Mouse (Mus musculus): Measurements from ENCODE around the gene Crim1.

The Crim1 gene

DNA sequence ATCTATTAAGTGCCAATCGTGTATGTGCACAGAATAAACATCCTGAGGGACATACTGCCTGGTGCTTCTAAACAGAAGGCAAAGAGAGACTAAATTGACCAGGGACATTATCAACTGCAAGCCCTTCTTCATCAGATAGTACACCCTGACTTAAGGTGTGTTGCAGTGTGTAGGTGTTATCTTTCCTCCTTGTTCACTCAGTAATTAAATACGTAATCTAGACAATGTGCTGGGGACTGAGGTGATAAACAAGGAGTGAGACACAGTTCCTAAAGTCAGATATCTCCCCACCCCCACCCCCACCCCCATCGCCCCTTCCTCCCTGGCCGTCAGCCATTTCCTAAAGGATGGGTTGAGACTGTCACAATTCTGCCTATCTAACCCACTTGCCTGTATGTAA, 127.1 kb downstream of the Crim1 start:
- DNase-seq (ENCODE audit: low spot score in 2 of 2) = no peak

DNA sequence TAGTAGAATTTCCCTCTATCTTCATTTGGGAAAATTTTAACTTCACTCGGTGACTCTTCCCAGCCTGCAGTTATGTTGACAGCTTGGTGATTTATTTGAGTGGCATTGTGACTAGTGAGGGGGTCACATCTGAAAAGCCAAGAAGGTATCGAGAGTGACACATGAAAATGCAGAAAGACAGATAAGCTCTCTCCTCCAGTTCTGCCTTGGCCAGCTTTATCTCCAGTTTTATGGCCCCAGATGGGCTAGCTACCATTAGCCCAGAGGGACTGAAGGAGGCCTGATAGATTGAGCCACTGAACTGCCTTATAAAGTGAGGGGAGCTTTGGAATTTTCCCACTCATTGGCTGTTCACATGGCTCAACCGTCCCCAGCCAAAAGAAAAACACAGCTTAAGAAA, 128.2 kb downstream of the Crim1 start:
- DNase-seq (ENCODE audit: low spot score in 2 of 2) = no peak

- DNase-seq (ENCODE audit: low spot score in 2 of 2) = no peak
These were observed 131.4 kb downstream of the Crim1 start for GRCm38 (mm10) chr17:78331438-78331837.

DNA sequence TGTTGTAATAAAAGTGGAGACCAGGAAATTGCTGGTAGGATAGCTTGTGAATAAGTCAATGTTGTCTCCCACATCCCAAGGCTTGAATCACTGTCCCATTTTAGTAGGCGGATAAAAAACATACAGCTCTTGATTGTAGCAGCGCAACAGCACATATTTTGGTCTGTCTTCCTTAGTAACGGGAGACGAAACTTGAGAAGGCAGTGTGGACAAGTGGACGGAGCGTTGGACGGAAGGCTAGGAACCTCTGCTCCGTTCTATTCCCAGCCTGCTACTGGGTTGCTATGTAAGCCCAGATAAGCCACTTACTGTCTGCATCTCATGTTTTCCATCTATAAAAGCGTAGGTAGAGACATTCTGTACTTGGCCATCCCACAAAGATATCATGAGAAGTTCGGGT, 133.2 kb downstream of the Crim1 start:
- DNase-seq (ENCODE audit: low spot score in 2 of 2) = no peak

DNA sequence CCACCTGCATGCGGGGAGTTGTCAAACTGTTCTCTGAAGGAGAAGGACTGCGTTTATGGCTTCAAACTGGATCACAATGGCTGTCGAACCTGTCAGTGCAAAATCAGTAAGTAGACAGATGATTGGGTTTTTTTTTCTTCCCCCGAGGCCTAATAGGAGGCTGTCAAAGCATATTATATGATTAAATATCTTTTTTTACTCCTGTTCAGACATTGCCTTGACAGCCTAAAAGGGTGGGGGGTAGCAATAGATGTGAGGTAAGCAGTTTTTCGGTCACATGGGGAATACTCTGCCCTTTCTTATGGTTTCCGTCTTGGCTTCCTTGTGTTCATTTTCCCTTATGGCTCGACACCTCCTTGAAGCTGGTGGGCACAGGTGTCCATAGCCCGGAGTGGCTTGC, 135.2 kb downstream of the Crim1 start:
- no peak for DNase-seq (ENCODE audit: low spot score in 2 of 2)

- no peak for DNase-seq (ENCODE audit: low spot score in 2 of 2)
These were observed 143.6 kb downstream of the Crim1 start for GRCm38 (mm10) chr17:78343688-78344087.

DNA sequence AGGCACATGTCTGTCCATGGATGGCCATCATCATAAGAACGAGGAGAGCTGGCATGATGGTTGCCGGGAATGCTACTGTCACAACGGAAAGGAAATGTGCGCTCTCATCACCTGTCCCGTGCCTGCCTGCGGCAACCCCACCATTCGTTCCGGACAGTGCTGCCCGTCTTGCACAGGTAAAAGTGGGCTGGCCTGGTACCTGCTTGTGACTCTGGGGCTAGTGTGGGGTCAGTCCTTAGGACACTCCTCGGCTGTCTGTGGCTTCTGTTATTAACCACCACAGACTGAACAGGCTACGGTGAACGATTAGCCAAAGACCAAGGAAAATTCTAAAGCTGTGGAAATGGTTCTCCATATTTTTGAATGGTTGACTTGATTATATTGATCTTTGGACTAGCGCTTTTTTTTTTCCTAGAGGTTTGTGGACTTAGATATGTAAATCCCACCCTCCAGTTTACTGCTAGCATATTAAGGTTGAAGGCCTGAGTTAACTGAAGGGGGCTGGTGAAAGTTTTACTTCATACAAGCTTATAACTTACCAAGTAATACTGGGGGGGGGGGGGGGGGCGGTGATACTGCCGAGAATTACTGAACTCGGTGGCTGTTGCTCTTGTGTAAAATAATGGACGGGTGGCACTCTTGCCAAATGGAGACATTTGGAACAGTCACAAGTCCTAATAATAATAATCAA, 147.2 kb downstream of the Crim1 start:
- no peak for DNase-seq (ENCODE audit: low spot score in 2 of 2)

DNA sequence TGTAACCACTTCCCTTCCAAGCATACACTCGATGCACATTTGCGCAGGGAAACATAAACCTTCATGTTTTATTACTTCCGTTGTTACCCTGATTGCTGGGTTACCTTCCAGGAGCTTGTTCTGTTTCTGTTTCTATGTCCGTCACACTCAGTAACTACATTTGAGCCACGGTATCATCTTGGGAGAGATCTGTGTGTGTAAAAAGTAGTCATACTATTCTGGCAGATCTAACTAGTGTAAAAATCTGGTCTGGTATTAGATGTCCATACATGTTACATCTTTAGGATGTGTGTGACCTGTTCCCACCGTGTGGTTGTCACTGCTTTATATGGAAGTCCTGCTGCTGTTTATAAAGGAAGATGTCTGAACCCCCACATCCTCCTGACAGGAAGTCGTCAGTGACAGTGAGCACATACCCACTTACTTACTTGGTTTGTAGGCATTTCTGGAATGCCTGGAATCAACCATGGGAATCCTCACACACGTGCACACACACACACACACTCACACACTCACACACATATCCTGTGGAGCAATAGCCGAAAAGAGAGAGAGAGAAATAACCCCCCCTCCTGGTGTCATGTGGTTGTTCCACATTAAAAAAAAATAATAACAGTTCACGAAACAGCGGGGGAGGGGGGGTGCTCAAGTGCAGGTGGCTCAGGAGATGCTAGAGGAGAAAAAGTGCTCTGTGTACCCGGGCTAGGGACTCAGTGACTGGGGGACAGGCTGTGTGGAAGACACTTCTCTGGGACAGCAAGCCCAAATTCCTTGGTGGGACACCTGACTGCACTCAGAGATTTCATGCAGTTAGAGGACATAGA, 151.8 kb downstream of the Crim1 start:
- no peak for DNase-seq (ENCODE audit: low spot score in 2 of 2)

- no peak for DNase-seq (ENCODE audit: low spot score in 2 of 2)
These were observed 152.4 kb downstream of the Crim1 start for GRCm38 (mm10) chr17:78352500-78352855.

GRCm38 (mm10) chr17:78354411-78354810, 154.4 kb downstream of the Crim1 start:
- DNase-seq (ENCODE audit: low spot score in 2 of 2) = no peak

GRCm38 (mm10) chr17:78354871-78355270, 154.8 kb downstream of the Crim1 start:
- DNase-seq (ENCODE audit: low spot score in 2 of 2) = no peak

DNA sequence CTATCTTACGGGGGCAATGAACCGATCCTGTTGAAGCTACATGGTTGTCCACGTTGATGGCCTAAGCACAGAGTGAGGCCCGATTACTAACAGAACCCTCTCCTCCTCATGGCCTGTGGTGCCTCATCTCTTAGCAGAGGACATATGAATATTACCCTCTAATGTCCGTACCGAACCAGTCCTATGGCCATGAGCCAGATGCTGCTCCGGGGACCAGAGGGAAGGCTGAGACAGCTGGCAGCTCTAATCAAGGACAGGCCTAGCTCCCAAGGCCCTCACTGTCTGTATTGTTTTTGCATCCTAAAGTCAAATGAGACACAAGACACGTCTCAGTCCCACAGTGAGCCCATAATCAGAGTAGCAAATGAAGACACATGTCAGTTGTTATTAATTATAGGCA, 155.6 kb downstream of the Crim1 start:
- DNase-seq (ENCODE audit: low spot score in 2 of 2) = no peak

GRCm38 (mm10) chr17:78357753-78358152, 157.7 kb downstream of the Crim1 start:
- DNase-seq (ENCODE audit: low spot score in 2 of 2) = no peak

DNA sequence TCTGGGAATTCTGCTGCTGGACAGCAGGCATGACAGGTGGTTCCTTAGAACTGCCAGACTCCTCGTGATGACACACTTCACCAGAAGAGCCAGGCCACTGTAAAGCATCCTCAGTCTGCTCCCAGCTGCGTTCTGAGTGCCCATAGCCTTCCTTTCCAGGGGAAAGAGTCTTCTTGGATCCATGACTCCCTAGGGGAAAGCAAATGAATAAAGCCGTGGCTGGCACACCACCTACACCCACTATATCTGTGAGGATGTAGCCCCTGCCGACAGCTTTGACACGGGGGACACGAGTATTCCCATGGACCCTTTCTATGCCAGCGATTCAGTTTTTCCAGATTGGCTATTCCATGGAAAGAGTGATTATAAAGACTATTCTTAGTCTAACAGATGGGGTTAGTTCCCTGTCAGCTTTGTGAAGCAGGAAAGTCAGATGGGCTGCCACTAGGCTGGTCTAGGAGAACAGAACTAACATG, 158.2 kb downstream of the Crim1 start:
- DNase-seq (ENCODE audit: low spot score in 2 of 2) = no peak

- no peak for DNase-seq (ENCODE audit: low spot score in 2 of 2)
These were observed 162.1 kb downstream of the Crim1 start for GRCm38 (mm10) chr17:78361939-78362728.

DNA sequence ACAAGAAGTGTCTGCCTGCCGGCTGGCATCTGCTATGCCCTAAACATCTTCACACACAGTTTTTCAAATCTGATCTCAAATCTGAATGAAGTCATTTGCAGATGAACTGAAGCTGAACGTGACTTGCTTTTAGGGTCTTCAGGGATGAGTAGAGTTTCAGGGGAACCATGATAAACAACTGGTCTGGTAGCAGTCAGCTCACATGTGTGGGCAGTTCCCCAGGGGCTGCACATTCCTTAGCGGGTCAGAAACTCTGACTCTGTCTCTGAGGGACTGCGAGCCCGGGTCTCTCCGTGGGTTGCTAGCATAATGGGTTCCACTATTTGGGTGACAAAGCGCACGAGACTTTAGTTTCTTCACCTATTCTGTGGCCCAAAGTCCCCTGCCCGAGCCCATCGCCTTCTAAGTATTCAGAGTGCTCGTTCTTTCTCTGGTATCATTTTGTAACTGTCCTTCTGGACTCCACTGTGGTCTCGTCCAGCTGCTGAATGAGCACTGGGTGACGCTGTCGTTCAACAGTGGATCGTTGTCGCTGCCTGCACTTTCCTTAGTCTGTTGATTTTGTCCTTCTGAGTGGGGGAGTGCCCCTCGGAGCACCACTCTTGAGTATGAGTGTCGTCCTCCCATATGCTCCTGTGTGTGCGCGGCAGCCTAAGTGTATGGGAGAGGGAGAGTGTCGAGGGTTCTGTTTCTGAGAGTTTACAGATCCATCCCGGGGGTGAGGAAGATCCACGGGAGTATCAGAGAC, 164.7 kb downstream of the Crim1 start:
- no peak for DNase-seq (ENCODE audit: low spot score in 2 of 2)

GRCm38 (mm10) chr17:78366070-78366469, 166.0 kb downstream of the Crim1 start:
- DNase-seq (ENCODE audit: low spot score in 2 of 2) = no peak

DNA sequence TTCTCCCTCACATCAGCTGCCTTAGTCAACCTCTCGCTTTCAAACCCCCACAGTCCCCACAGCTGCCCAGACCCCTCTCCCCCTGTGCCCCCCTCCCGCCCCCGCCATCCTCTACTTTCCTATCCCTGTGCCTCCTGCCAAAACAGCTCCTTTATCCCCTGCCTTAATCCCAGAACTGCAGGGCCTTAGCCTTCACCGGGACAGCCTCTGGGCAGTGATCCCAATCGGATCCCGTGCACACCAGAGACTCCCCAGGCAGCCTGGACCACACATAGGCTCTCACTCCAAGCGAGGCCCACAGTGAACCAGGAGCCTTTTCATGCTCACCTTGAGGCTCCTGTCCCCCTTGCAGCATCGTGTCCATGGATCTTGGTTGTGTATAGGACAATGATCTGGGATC, 168.4 kb downstream of the Crim1 start:
- no peak for DNase-seq (ENCODE audit: low spot score in 2 of 2)

DNA sequence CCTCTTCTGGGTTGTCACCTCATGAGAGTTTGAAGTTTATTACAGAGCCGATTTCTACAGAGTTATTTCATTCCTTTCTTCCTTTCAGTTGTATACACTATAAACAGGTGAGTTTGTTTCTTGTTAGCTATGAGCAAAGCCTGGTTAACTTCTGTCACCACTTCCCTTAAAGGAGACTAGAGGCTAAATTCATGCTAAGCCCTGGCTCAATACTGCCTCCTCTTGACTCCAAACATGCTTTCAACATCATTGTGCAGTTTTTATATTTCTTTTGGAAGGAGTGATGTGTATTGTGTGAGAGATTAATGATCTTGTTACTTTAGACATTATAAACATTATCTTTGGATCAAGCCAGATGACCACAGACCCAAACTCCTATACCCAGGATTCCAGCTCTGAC, 170.4 kb downstream of the Crim1 start:
- DNase-seq (ENCODE audit: low spot score in 2 of 2) = no peak

GRCm38 (mm10) chr17:78373174-78373573, 173.1 kb downstream of the Crim1 start:
- no peak for DNase-seq (ENCODE audit: low spot score in 2 of 2)

DNA sequence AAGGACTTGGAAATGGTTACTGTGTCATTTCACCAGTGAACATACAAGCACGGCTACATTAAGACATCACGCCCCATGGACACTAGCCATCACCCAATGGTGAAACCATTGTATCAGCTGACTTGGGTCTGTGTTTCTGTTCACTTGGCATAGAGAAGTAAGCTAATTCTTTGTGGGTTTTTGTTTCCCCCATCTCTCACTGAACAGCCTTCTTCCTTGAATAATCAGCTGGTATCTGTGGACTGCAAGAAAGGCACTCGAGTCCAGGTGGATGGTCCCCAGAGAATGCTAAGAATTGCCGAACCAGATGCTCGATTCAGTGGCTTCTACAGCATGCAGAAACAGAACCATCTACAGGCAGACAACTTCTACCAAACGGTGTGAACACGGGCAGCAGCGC, 173.8 kb downstream of the Crim1 start:
- DNase-seq (ENCODE audit: low spot score in 2 of 2) = no peak

DNA sequence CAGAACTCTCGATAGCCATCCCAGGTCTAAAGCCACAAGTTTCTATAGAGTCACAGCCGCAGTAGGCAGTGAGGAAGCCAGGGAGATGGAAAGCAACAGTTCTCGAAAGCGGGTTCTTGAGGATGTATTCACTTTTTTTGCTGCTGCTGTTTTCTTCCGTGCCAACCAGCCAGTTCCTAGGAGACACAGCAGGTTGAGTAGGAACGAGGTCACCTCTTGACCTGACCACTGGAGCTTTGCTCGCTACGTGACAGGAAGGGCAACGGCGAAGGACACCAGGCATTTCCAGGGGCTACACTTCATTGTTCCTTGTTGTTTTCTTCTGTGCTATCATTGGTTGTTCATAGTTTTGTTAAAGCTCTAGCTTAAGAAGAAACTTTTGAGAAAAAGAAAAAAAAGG, 174.7 kb downstream of the Crim1 start:
- DNase-seq (ENCODE audit: low spot score in 2 of 2) = no peak

Data from urinary bladder, adult 18-20 months (tissue).